17 mouse cellular contexts compared by ENCODE assay signal in genomic region chr3:140150530-140150951, GRCm38 (mm10).
DNase-seq lines count a peak whose midpoint lies in the region; ATAC-seq and TF ChIP-seq lines count a peak whose summit lies in the region.
"Had no signal": no experiment of that assay in that cellular context is flagged by ENCODE, and none has a peak within 500 bp of the region (broad histone marks: within the 10 kb centered on the region; RNA-seq: fewer than 3 reads in every experiment).

No protein-coding gene starts in this region.

- peak; percentile 15 for DNase-seq in embryo, embryonic 11 days
- no peak for DNase-seq in embryo, embryonic 9.5 days (ENCODE audit: extremely low spot score)
- DNase-seq in midbrain, embryonic 11.5 days (ENCODE audit: low spot score, missing footprints), result no peak
- DNase-seq in midbrain, embryonic 10.5 days (ENCODE audit: low spot score), result no peak
- peak; percentile 62 for DNase-seq in forebrain, postnatal 0 days
- DNase-seq in gastrocnemius, postnatal 25 days, result no peak
- no peak for DNase-seq in liver, postnatal 0 days
- DNase-seq: adrenal gland, postnatal 10 days; cerebellum, adult 18-20 months; gastrocnemius, postnatal 14 days; kidney, postnatal 36 days; left cerebral cortex, postnatal 4 days; lung, adult 18-20 months had no signal

- no peak overlapping the region for H3K4me3 ChIP-seq in midbrain, embryonic 11.5 days (ENCODE audit: low read depth, low read length)
- H3K4me3 ChIP-seq in midbrain, embryonic 10.5 days, result no peak overlapping the region
- no peak overlapping the region for H3K4me3 ChIP-seq in forebrain, postnatal 0 days (ENCODE audit: low read depth, low read length)
- no peak overlapping the region for H3K4me3 ChIP-seq in neural tube, embryonic 13.5 days
- no peak overlapping the region for H3K4me3 ChIP-seq in liver, postnatal 0 days (ENCODE audit: low read depth, low read length)
- H3K4me3 ChIP-seq: embryonic facial prominence, embryonic 15.5 days; heart, embryonic 15.5 days; stomach, embryonic 15.5 days had no signal

- no peaks in the 10 kb centered on the region for H3K4me1 ChIP-seq in midbrain, embryonic 11.5 days (ENCODE audit: control insufficient read depth, insufficient read depth, low read length)
- no peaks in the 10 kb centered on the region for H3K4me1 ChIP-seq in midbrain, embryonic 10.5 days
- 0 out of 2 replicates have a peak, but pooled peaks cover 4% of the 10 kb centered on the region for H3K4me1 ChIP-seq in forebrain, postnatal 0 days (ENCODE audit: insufficient read depth)
- peaks cover 7% of the 10 kb centered on the region for H3K4me1 ChIP-seq in neural tube, embryonic 13.5 days (replicated peaks)
- no peaks in the 10 kb centered on the region for H3K4me1 ChIP-seq in liver, postnatal 0 days (ENCODE audit: insufficient read depth)
- H3K4me1 ChIP-seq: embryonic facial prominence, embryonic 15.5 days; heart, embryonic 15.5 days; stomach, embryonic 15.5 days had no signal

- H3K9ac ChIP-seq in midbrain, embryonic 11.5 days (ENCODE audit: low read length), result no peak overlapping the region
- H3K9ac ChIP-seq in forebrain, postnatal 0 days, result no peak overlapping the region
- H3K9ac ChIP-seq in neural tube, embryonic 13.5 days, result no peak overlapping the region
- H3K9ac ChIP-seq in liver, postnatal 0 days (replicated peaks), result no peak overlapping the region
- H3K9ac ChIP-seq: embryonic facial prominence, embryonic 15.5 days; heart, embryonic 15.5 days; stomach, embryonic 15.5 days had no signal

- no peaks in the 10 kb centered on the region for H3K36me3 ChIP-seq in midbrain, embryonic 11.5 days (ENCODE audit: control insufficient read depth, insufficient read depth, low read length)
- no peaks in the 10 kb centered on the region for H3K36me3 ChIP-seq in midbrain, embryonic 10.5 days
- no peaks in the 10 kb centered on the region for H3K36me3 ChIP-seq in forebrain, postnatal 0 days (ENCODE audit: insufficient read depth)
- H3K36me3 ChIP-seq in neural tube, embryonic 13.5 days, result no peaks in the 10 kb centered on the region
- no peaks in the 10 kb centered on the region for H3K36me3 ChIP-seq in liver, postnatal 0 days (replicated peaks; ENCODE audit: insufficient read depth, low read length)
- H3K36me3 ChIP-seq: embryonic facial prominence, embryonic 15.5 days; heart, embryonic 15.5 days; stomach, embryonic 15.5 days had no signal

- WGBS in midbrain, embryonic 11.5 days, result 75% methylated on average over 7 of the region's 7 CpGs
- 89% methylated on average over 7 of the region's 7 CpGs for WGBS in midbrain, embryonic 10.5 days
- 10% methylated on average over 7 of the region's 7 CpGs for WGBS in forebrain, postnatal 0 days
- WGBS in neural tube, embryonic 13.5 days, result 23% methylated on average over 7 of the region's 7 CpGs
- WGBS in liver, postnatal 0 days (ENCODE audit: insufficient replicate concordance), result 77% methylated on average over 7 of the region's 7 CpGs

- no peak overlapping the region for H3K27ac ChIP-seq in midbrain, embryonic 11.5 days (ENCODE audit: low read depth, low read length)
- H3K27ac ChIP-seq in midbrain, embryonic 10.5 days (replicated peaks), result no peak overlapping the region
- H3K27ac ChIP-seq in forebrain, postnatal 0 days (ENCODE audit: low read depth, low read length), result no peak overlapping the region
- no peak overlapping the region for H3K27ac ChIP-seq in neural tube, embryonic 13.5 days (replicated peaks)
- H3K27ac ChIP-seq in liver, postnatal 0 days (ENCODE audit: low read depth), result no peak overlapping the region
- H3K27ac ChIP-seq: embryonic facial prominence, embryonic 15.5 days; heart, embryonic 15.5 days; stomach, embryonic 15.5 days had no signal

- no peak for TF ChIP-seq EP300 in liver, postnatal 0 days (IDR thresholded peaks at IDR 0.05; ENCODE audit: low read depth)

- ATAC-seq in midbrain, embryonic 11.5 days (ENCODE audit: low FRiP score), result peak; percentile 52; the same call in 1 of the 2 replicates
- ATAC-seq in forebrain, postnatal 0 days, result peak; percentile 51
- ATAC-seq in neural tube, embryonic 13.5 days (ENCODE audit: low read depth), result no peak
- ATAC-seq in liver, postnatal 0 days, result no peak

- H3K4me2 ChIP-seq in midbrain, embryonic 11.5 days, result no peak overlapping the region
- no peak overlapping the region for H3K4me2 ChIP-seq in forebrain, postnatal 0 days (ENCODE audit: low read depth)
- 0 out of 2 replicates have a peak overlapping the region, but pooled peaks have one; percentile 4 for H3K4me2 ChIP-seq in neural tube, embryonic 13.5 days
- no peak overlapping the region for H3K4me2 ChIP-seq in liver, postnatal 0 days (ENCODE audit: low read depth, low read length)
- H3K4me2 ChIP-seq: embryonic facial prominence, embryonic 15.5 days; heart, embryonic 15.5 days; stomach, embryonic 15.5 days had no signal

- H3K9me3 ChIP-seq in midbrain, embryonic 11.5 days (ENCODE audit: control insufficient read depth, low read length), result no peaks in the 10 kb centered on the region
- H3K9me3 ChIP-seq in midbrain, embryonic 10.5 days (replicated peaks), result no peaks in the 10 kb centered on the region
- H3K9me3 ChIP-seq in forebrain, postnatal 0 days (ENCODE audit: low read length), result no peaks in the 10 kb centered on the region
- H3K9me3 ChIP-seq in neural tube, embryonic 13.5 days, result no peaks in the 10 kb centered on the region
- no peaks in the 10 kb centered on the region; the same call in 1 of the 2 replicates for H3K9me3 ChIP-seq in liver, postnatal 0 days (ENCODE audit: low read length)
- H3K9me3 ChIP-seq: embryonic facial prominence, embryonic 15.5 days; heart, embryonic 15.5 days; stomach, embryonic 15.5 days had no signal

- no peaks in the 10 kb centered on the region for H3K27me3 ChIP-seq in midbrain, embryonic 11.5 days (ENCODE audit: control insufficient read depth, insufficient read depth, low read length)
- H3K27me3 ChIP-seq in midbrain, embryonic 10.5 days (ENCODE audit: low read depth, poor library complexity, severe bottlenecking), result no peaks in the 10 kb centered on the region
- no peaks in the 10 kb centered on the region for H3K27me3 ChIP-seq in forebrain, postnatal 0 days (ENCODE audit: insufficient read depth, low read length)
- H3K27me3 ChIP-seq in neural tube, embryonic 13.5 days, result no peaks in the 10 kb centered on the region
- no peaks in the 10 kb centered on the region for H3K27me3 ChIP-seq in liver, postnatal 0 days (ENCODE audit: insufficient read depth, low read length)
- H3K27me3 ChIP-seq: embryonic facial prominence, embryonic 15.5 days; heart, embryonic 15.5 days; stomach, embryonic 15.5 days had no signal

- TF ChIP-seq CTCF in forebrain, postnatal 0 days (IDR thresholded peaks at IDR 0.05; ENCODE audit: low read depth), result no peak
- no peak for TF ChIP-seq CTCF in liver, postnatal 0 days (IDR thresholded peaks at IDR 0.05; ENCODE audit: low read depth)

Comparison
In these comparisons a context has a peak if more than half of its experiments do, and no peak if none do; other contexts are left out.
1. DNase-seq: peak in embryo, embryonic 11 days (single experiment) and forebrain, postnatal 0 days (single experiment); none in embryo, embryonic 9.5 days (single experiment), midbrain, embryonic 11.5 days (single experiment), midbrain, embryonic 10.5 days (single experiment), gastrocnemius, postnatal 25 days (single experiment) and liver, postnatal 0 days (single experiment).
2. ATAC-seq: peak in midbrain, embryonic 11.5 days (single experiment) and forebrain, postnatal 0 days (single experiment); none in neural tube, embryonic 13.5 days (single experiment) and liver, postnatal 0 days (single experiment).